Mouse (Mus musculus) retina, adult 2 months (tissue): ENCODE data around the gene Msh3.

Experiments used
- DNase-seq: peaks from one replicate; pipeline ENCODE4 v3.0.0-alpha.2; 2012; ENCODE audit warnings: low read depth, low spot score

Msh3 gene

GRCm38 (mm10) chr13:92330621-92331020 is 24.2 kb downstream of the Msh3 start:
- no peak for DNase-seq

- DNase-seq = no peak
Observed at GRCm38 (mm10) chr13:92328000-92328399, 26.8 kb downstream of the Msh3 start.

- no peak for DNase-seq
Observed at GRCm38 (mm10) chr13:92326030-92326429, 28.8 kb downstream of the Msh3 start.

- no peak for DNase-seq
Observed at GRCm38 (mm10) chr13:92320770-92321169, 34.0 kb downstream of the Msh3 start.

- DNase-seq = no peak
Observed at GRCm38 (mm10) chr13:92314613-92315012, 40.2 kb downstream of the Msh3 start.

GRCm38 (mm10) chr13:92305680-92306079 is 49.1 kb downstream of the Msh3 start, which contains the start of gene Gm20379:
Gene Gm20379 (plus strand): TSS chr13:92305980.
- no peak for DNase-seq

GRCm38 (mm10) chr13:92304291-92304690 is 50.5 kb downstream of the Msh3 start:
- no peak for DNase-seq

- DNase-seq = no peak
Observed at GRCm38 (mm10) chr13:92303062-92303948, 51.5 kb downstream of the Msh3 start.

GRCm38 (mm10) chr13:92302466-92302865 is 52.3 kb downstream of the Msh3 start:
- DNase-seq = no peak

GRCm38 (mm10) chr13:92301754-92302153 is 53.0 kb downstream of the Msh3 start:
- no peak for DNase-seq

GRCm38 (mm10) chr13:92299522-92299921 is 55.3 kb downstream of the Msh3 start:
- DNase-seq = no peak

GRCm38 (mm10) chr13:92297021-92297420 is 57.8 kb downstream of the Msh3 start:
- no peak for DNase-seq

GRCm38 (mm10) chr13:92296490-92296889 is 58.3 kb downstream of the Msh3 start:
- DNase-seq = no peak

- no peak for DNase-seq
Observed at GRCm38 (mm10) chr13:92293883-92294282, 60.9 kb downstream of the Msh3 start.

GRCm38 (mm10) chr13:92291605-92292004 is 63.2 kb downstream of the Msh3 start:
- no peak for DNase-seq

GRCm38 (mm10) chr13:92277027-92277426 is 77.8 kb downstream of the Msh3 start:
- DNase-seq = no peak

- DNase-seq = no peak
Observed at GRCm38 (mm10) chr13:92275292-92275691, 79.5 kb downstream of the Msh3 start.

GRCm38 (mm10) chr13:92274274-92275198 is 80.3 kb downstream of the Msh3 start:
- no peak for DNase-seq

- DNase-seq = no peak
Observed at GRCm38 (mm10) chr13:92267076-92267475, 87.7 kb downstream of the Msh3 start.

GRCm38 (mm10) chr13:92263566-92263965 is 91.2 kb downstream of the Msh3 start:
- no peak for DNase-seq

GRCm38 (mm10) chr13:92261329-92261728 is 93.5 kb downstream of the Msh3 start:
- DNase-seq = no peak

- no peak for DNase-seq
Observed at GRCm38 (mm10) chr13:92255480-92255879, 99.3 kb downstream of the Msh3 start.
